Mouse (Mus musculus): Measurements from ENCODE around the gene Dnaja3.

The Dnaja3 gene

DNA sequence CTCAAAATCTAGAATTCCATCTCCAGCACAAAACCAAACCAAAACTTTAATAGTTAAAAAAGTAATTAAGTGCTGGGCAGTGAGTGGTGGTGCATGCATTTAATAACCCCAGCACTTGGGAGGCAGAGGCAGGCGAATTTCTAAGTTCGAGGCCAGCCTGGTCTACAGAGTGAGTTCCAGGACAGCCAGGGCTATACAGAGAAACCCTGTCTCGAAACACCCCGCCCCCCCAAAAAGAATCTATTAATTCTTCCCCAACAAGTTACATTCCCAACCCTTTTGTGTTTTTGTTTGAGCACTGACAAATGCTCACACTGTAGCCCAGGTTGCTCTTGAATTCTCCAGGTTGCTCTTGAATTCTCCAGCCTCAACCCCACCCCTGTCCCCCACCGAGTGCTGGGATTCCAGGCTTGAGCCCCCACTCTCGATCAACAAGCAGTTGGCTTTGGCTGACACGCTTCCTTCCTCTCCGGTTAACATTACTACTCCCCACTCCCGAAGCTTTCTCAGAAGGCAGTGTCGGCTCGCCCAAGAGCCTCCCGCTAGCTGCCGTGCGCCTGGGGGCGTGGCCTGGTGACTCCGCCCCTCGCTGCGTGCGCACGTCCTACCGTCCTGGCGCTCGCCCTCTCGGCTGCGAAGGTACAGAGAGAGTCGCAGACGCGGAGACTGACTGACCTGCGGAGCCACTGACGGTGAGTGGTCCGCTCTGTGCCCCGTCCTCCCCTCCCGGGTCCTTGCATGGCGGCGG is 86.2 kb downstream of the Dnaja3 start, which contains the start of gene Hmox2:
Gene Hmox2, plus strand, starts transcription at position 582 of the 748 bp plus-strand sequence.
- DNase-seq = peak; percentile 97

DNA sequence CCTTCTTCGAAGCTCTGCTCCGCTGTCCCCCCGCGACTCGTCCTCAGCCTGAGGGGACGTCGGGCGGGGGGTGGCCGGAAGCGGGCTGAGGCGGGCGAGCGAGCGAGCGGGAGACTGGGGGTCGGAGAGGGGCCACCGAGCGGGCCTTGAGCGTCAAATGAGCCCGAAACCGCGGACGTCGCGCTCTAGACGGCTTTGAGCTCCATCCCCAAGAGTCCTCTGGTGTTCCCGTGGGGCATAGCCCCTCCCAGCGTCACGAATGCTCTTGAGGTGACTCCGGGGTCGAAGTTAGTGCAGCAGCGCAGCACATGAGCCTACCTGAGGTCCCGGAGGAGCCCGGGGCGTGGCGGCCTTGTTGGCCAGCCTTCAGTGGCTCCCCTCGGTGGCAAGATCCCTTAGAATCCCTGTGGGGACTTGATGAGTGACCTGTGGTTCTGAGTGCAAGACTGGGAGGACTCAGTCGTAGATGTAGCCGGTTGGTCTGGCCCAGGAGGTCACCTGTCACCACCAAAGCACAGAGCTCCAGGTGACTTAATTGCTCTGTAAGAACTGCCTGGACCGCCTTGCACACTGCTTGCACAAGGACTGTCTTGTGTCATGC is 86.8 kb downstream of the Dnaja3 start:
- DNase-seq = peak; percentile 67

DNA sequence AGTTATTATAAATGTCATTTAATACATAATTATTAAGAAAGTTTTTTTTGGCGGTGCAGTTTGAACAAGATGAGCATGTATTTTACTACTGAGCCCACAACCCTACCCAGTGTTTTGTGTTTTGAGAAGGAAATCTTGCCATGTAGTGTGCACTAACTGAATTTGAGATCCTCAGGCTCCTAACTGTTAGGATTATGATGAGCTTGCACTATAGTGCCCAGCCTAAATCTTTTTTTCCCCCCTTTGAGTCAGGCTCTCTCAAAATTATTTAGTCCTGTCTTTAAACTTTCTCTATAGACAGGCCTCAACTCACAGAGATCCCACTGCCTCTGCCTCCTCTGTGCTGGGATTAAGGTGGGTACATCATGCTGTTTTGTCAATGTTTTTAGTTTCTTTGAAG is 87.7 kb downstream of the Dnaja3 start:
- DNase-seq = no peak

DNA sequence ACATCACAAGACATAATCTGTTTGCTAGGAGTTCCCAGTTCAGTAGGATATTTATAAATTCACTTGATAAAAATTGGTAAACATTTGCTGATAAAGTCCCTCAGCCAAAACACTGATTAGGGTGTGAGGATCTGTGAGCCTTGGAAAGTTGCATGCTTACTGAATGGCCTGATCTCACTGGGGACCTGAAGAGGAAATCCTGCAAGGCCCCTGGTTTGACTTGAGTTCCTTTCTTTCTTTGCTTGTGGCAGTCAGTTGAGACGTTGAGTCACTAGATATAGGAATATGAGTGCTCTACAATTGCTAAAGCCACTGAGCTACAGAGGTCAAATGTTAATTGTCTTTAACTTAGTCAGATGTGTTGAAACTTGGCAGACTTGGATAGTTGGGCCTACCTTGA is 88.2 kb downstream of the Dnaja3 start:
- DNase-seq = no peak

DNA sequence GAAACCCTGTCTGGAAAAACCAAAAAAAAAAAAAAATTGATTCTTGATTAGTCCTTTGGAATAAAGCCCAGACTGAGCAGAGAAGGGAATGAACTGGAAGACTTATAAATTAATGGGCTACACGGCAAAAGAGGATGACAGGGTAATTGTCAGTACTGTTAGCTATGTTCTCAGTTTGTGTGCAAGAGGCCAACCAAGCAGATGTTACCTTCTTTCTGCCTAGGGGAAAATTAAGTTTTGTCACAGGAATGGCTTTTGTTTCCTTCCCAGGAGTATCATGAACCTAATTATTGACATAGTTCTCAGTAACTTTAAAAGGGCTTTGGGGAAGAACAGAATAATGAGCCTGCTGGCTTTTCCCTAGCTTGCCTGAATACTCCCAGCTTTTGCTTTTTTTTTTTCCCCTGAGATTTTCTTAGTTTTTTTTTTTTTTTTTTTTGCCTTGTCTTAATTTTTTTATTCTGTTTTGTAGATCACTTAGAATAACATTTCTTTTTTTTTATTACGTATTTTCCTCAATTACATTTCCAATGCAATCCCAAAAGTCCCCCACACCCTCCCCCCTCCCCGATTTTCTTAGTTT is 91.1 kb downstream of the Dnaja3 start:
- no peak for DNase-seq

DNA sequence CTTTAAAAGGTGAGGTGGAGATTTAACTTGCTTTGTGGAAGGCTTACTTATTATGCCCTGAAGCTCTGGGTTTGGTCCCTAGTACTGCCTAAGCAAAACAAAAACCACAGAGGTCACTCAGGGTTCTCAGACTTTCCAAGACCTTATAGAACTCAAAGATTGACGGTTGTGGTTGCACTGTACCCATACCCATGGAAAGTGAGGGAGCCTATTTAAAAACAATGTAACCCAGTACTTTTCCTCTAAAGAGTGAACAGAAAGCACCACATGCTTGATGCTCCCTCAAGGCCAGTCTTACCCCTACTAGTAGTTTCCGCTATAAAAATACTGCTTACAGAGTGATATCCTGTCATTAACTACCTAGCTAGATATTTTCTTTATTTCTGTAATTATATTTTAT is 96.5 kb downstream of the Dnaja3 start:
- DNase-seq = no peak

DNA sequence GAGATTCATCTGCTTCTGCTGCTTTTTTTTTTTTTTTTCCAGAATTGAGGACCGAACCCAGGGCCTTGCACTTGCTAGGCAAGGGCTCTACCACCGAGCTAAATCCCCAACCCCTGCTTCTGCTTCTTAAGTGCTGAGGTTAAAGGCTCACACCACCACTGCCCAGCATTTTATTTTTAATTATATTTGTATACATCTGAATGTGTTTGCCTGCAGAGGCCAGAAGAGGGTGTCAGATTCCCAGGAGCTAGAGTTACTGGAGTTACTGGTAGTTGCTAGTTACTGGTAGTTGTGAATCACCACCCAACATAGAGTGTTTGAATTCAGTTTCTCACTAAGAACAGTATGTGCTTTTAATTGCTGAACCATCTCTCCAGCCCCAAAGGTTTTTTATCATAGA is 100.2 kb downstream of the Dnaja3 start:
- no peak for DNase-seq

DNA sequence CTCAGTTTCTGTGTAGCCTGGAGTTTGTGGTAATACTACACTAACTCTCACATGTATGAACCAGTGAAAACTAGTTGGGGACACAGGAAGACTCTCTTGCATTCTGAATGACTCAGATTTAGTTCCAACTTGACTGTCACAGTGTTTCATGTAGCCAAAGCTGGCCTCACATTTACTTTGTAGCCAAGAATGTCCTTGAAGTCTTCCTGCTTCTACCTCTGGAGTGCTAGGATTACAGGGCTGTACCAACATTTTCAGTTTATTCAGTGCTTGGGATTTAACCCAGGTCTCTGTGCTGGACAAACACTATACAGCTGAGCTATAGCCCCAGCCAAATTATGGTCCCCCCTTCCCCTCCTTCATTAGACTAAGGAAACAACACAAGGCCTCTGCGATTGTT is 102.4 kb downstream of the Dnaja3 start:
- no peak for DNase-seq

DNA sequence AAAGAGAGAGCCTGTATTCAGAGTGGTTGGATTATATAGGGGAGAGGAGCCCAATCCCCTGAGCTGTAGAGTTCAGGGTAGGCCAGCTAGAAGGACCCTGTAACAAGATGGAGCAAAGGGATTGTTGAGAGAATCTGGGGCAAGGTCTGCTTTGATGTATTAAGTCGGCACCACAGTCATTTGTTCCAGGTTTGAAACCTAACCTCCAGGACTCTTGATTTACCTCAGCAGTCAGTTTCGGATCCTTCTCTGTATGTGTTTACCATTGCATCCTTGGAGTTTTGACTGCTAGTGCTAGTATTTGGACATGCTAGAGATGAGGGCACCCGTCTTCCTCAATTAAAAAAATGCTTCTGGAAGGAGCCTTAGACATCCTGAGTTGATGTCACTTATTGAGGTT is 112.4 kb downstream of the Dnaja3 start:
- DNase-seq = no peak

DNA sequence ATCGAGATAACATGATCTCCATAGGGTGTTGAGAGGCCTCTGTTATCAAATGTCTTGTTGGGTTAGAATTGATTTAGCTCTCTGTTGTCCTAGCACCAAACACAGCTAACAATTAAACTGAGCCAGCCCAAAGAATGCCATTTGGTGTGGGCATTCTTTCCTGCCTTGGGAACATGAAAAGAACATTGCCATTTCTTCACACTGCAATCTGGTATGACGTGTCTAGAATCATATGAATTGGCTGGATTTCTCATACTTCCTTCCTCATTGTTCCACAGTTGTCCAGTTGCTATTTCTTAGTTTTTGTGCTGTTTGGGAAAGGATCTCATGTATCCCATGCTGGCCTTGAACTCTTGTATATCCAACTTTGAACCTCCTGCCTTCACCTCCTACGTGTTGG is 114.3 kb downstream of the Dnaja3 start:
- DNase-seq = no peak

DNA sequence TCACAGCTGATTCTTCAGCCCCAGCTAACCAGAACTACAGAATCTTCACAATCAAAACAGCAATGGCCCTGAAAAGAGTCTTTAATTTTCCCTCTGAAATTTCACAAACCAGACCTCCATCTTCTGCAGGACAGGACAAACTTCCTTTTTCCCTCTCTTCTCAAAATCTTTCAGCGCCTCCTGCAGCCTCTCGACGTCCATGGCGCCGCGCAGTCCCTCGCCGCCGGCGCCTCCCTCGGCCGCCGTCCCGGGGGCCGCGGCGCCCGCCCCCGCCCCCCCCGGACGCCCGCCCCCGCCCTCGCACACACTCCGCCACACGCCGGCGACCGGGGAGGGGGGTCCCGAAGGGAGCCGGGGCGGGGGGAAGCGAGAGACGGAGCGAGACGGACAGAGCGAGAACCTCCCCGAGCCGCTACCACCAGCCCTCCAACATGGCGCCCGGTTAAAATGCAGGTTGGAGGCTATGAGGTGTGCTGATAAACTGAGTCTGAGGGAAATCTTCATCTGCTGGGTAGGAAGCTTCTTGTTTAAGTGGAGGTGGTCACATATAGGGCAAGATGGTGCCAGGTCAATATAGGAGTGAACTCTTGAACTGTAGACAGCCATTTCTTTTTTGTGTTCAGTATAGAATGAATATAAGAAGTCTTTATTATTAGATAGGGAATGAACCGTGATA is 117.0 kb downstream of the Dnaja3 start:
- DNase-seq = peak; percentile 20
